Mouse (Mus musculus) liver, adult 2 months (tissue): ENCODE data around the gene Cbarp. TPM values are rescaled to one million over a fixed set of nuclear protein-coding genes. Genes with fewer than 3 reads are reported as not detected.

Source experiments
- DNase-seq: peaks from one replicate; pipeline ENCODE4 v3.0.0-alpha.2; 2011; ENCODE audit warnings: low read depth, low spot score; ENCODE audit errors: extremely low read depth
- H3K27ac ChIP-seq: fragments of 200-500 bp; replicated peaks from 2 replicates; pipeline ENCODE4 v1.5.1; 2012; ENCODE audit warnings: low read depth, mild to moderate bottlenecking, control low read depth, inconsistent platforms, low read length; ENCODE audit not compliant: insufficient read depth
- H3K27me3 ChIP-seq: fragments of 200-500 bp; 2 replicates; pipeline ENCODE4 v1.6.1; 2012; ENCODE audit warnings: mild to moderate bottlenecking, moderate library complexity, low read length, inconsistent platforms; ENCODE audit not compliant: control insufficient read depth, insufficient read depth
- H3K36me3 ChIP-seq: fragments of 200-500 bp; 2 replicates; pipeline ENCODE4 v1.6.1; 2012; ENCODE audit warnings: low read length, inconsistent platforms; ENCODE audit not compliant: control insufficient read depth, insufficient read depth
- H3K4me1 ChIP-seq: fragments of 200-500 bp; 2 replicates; pipeline ENCODE4 v1.6.1; 2011; ENCODE audit warnings: low read length; ENCODE audit not compliant: control insufficient read depth, insufficient read depth
- H3K4me3 ChIP-seq: fragments of 200-500 bp; 2 replicates; pipeline ENCODE4 v1.5.1; 2011; ENCODE audit warnings: low read depth, mild to moderate bottlenecking, control low read depth, low read length, moderate library complexity; ENCODE audit not compliant: insufficient read depth
- H3K79me2 ChIP-seq: fragments of 200-500 bp; 2 replicates; pipeline ENCODE4 v1.6.1; 2012; ENCODE audit warnings: inconsistent platforms, mild to moderate bottlenecking, low read length, moderate library complexity; ENCODE audit not compliant: control insufficient read depth, insufficient read depth
- H3K9ac ChIP-seq: fragments of 200-500 bp; 2 replicates; pipeline ENCODE4 v1.6.1; 2012; ENCODE audit warnings: low read depth, mild to moderate bottlenecking, control low read depth, inconsistent platforms, low read length
- CTCF ChIP-seq: fragments of 200-500 bp; IDR thresholded peaks from 2 replicates; pipeline ENCODE4 v1.5.1; 2011; ENCODE audit warnings: low read depth, low read length, control low read depth
- POLR2A ChIP-seq: fragments of 200-500 bp; IDR thresholded peaks from 2 replicates; pipeline ENCODE4 v1.6.1; 2011; ENCODE audit warnings: low read length, control low read depth; ENCODE audit not compliant: insufficient read depth; ENCODE audit errors: extremely low read depth
- WGBS: fragments of 180-500 bp; shearing (Covaris S2); methylation state at CpG from one replicate; pipeline ENCODE4 v1.1.7; 2018; 5-methylcytosine and 5-hydroxymethylcytosine counted together
- polyA plus RNA-seq: library from polyadenylated mRNA; depleted of rRNA; stranded (reverse); fragments of >200 nt; gene quantifications from 2 replicates; pipeline ENCODE4 v1.2.3, GENCODE M21; 2012
- total RNA-seq: library from RNA; depleted of rRNA; stranded (reverse); fragments of >200 nt; gene quantifications from 2 replicates; pipeline ENCODE4 v1.2.3, GENCODE M21; 2014

Gene Cbarp
- total and polyA plus RNA-seq, 2 experiments, result 0.55 to 1.2 TPM

DNA sequence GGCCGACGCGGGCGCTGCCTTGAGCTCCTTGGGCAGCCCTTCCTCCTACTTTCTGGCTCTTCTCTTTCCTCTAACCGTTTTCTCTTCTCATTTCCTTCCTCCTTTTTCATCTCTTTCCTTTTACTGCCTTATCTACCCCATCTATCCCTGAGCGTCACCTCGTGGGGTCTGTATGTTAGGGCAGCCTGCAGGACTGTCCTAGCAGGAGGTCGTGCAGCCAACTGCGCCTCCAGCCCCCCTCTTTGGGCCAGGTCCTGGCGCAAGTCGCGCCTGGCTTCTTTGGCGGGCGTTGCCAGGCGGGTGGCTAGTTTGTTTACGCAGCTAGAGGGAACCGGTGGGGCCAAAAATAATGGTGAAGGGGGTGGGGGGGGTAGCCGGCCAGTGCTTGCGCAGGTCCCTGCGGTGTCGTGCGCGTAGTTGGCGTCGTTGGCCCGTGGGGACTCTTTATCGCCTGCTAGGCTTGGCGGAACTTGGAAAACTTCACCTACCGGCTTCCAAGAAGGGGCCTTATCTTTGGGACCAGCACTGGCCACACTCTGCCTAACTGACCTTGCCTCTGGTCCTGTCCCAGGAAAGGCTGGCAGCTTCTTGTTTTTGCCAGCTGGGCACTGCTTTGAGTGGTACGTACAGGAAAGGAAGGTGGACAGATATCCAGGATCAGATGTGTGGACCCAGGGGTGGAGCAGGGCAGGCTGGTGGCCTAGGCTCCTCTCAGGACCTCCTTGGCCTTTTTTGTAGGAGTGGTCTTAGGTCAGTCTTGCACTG is 23.5 kb downstream of the Cbarp start:
- DNase-seq, result peak; percentile 71
- under 1% methylated on average over 30 of the region's 30 CpGs for WGBS
- Histone ChIP-seq H3K9ac (peak overlapping the region; percentile 95), H3K36me3 (no peaks in the 10 kb centered on the region), H3K27ac (peak overlapping the region; percentile 92), H3K79me2 (peaks cover 52% of the 10 kb centered on the region), H3K4me3 (peak overlapping the region; percentile 73), H3K27me3 (no peaks in the 10 kb centered on the region), H3K4me1 (peaks cover 21% of the 10 kb centered on the region)
- TF ChIP-seq CTCF (no peak), POLR2A (0 out of 2 replicates have a peak, but pooled peaks have one; percentile 11)

DNA sequence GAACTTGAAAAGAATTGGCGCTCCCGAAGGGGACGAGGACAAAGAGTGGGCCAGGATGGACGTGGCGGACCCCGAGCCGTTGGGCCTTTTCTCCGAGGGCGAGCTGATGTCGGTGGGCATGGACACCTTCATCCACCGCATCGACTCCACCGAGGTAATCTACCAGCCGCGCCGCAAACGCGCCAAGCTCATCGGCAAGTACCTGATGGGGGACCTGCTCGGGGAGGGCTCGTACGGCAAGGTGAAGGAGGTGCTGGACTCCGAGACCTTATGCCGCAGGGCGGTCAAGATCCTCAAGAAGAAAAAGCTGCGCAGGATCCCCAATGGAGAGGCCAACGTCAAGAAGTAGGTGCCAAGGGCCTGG is 24.1 kb downstream of the Cbarp start:
- no peaks in the 10 kb centered on the region for H3K36me3 ChIP-seq
- H3K4me3 ChIP-seq, result peak overlapping the region; percentile 73
- peak overlapping the region; percentile 92 for H3K27ac ChIP-seq
- no peak for DNase-seq
- peaks cover 21% of the 10 kb centered on the region for H3K4me1 ChIP-seq
- no peaks in the 10 kb centered on the region for H3K27me3 ChIP-seq
- WGBS, result 0% methylated on average over 27 of the region's 27 CpGs
- H3K79me2 ChIP-seq, result peaks cover 47% of the 10 kb centered on the region
- TF ChIP-seq CTCF (no peak), POLR2A (no peak)
- H3K9ac ChIP-seq, result peak overlapping the region; percentile 95

DNA sequence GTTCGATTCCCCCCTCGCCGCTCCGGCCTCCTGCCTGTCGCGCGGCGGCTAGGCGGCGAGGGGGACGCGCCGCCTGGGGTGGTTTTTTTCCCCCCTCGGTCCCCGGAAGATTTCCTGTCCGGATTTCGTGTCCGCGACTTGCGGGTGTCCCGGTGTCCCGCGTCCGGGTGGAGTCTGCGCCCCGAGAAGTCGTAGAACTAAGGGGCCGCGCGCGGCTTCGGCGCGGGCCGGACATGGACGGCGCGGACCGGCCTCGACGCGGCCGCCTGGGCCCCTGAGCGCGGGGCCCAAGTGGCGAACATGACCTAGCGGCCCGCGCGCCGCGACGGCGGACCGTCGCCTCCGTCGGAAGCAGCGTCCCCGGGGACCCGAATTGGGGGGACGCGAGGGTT is 24.7 kb downstream of the Cbarp start:
- Histone ChIP-seq H3K9ac (peak overlapping the region; percentile 95), H3K4me1 (peaks cover 21% of the 10 kb centered on the region), H3K36me3 (no peaks in the 10 kb centered on the region), H3K4me3 (peak overlapping the region; percentile 73), H3K27ac (peak overlapping the region; percentile 92), H3K79me2 (peaks cover 45% of the 10 kb centered on the region), H3K27me3 (no peaks in the 10 kb centered on the region)
- TF ChIP-seq POLR2A, result no peak
- TF ChIP-seq CTCF, result no peak
- no peak for DNase-seq
- WGBS, result under 1% methylated on average over 63 of the region's 63 CpGs

DNA sequence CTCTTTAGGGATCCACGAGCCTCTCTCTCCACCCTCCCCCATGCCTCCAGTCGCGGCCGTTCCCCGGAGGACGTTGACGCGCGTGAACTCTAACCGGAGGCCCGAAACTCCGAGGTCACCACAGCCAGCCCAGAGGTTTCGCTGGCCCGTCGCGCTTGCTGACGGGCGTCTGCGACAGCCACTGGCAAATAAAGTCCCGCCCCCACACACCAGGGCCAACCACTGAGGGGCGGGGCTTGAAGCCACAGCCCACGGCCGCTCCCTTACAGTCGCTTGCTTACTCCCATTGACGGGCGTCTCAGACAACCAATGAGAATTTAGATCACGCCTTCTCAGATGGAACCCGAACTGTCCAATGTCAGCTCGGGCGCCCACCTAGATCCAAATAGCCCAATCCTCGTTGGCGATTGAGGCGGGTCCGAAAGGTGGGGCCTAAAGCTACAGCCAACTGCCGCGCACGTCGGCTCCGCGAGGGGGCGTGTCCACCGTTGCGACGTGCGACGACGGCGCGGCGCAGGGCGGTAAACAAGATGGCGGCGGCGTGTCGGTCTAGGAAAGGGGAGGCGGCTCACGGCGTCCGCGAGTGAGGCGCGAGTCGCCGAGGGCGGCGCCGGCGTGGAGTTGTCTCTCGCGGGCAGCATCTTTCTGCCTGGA is 25.2 kb downstream of the Cbarp start, which contains the start of gene Stk11:
TSS of gene Stk11 (plus strand) at position 514 of the 654 bp plus-strand sequence.
- Histone ChIP-seq H3K4me1 (peaks cover 21% of the 10 kb centered on the region), H3K36me3 (no peaks in the 10 kb centered on the region), H3K27ac (peak within 1 kb of the TSS; percentile 93), H3K79me2 (peaks cover 41% of the 10 kb centered on the region), H3K9ac (peak within 1 kb of the TSS; percentile 95), H3K4me3 (peak within 1 kb of the TSS; percentile 73), H3K27me3 (no peaks in the 10 kb centered on the region)
- under 1% methylated on average over 69 of the region's 70 CpGs for WGBS
- TF ChIP-seq POLR2A, result peak; percentile 86
- no peak for TF ChIP-seq CTCF
- peak; percentile 99 for DNase-seq

DNA sequence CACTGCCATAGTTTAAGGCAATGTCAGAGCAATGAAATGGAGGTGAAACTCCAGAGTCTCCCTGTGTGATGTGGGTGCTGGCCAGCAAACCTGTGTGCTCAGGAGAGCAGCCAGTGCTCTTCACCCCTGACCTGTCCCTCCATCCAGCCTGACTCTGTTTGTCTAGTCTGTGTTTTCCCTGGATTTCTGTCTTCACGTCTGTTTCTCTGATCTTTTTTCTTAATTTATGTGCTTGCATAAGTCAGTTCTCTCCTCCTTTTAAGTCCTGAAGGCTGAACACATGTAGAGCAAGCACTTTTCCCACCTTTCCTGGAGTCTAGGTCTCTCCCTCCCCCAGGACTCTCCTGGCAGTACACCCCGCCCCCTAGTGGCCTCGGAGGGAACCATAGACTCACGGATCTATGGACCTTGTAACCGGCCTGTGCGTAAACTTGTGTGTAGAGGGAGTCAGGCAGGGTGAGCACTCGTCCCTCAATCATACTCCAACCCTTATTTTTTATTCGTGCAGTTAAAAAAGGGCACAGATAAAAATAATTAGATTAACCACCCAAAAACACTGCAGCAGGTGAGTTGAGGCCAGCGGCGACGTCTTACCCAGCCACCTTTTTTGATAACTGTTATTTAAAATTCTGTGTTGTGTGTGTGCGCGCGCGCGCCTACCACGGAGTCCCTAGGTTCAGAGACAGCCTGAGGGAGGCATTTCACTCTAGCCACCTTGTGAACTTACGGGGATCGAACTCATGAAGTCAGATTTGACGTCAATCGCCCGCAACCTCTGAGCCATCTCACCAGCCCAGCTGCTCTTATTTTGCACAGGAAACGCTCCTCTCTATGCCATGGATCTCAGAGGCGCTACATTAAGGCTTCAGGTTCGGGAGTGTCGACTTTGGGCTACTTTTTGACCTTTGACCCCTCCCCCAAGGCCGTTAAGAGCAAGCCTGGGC is 26.0 kb downstream of the Cbarp start:
- Histone ChIP-seq H3K27me3 (no peaks in the 10 kb centered on the region), H3K4me1 (peaks cover 21% of the 10 kb centered on the region), H3K36me3 (no peaks in the 10 kb centered on the region), H3K9ac (peak overlapping the region; percentile 68), H3K4me3 (peak overlapping the region; percentile 52), H3K27ac (peak overlapping the region; percentile 93), H3K79me2 (peaks cover 35% of the 10 kb centered on the region)
- peak; percentile 92 for DNase-seq
- WGBS, result 2% methylated on average over 27 of the region's 27 CpGs
- TF ChIP-seq POLR2A (no peak), CTCF (peak; percentile 96)
